Mouse (Mus musculus): Measurements from ENCODE around the gene Fam131b.

GRCm38 (mm10) chr6:42330216-42330615, 5.8 kb upstream of the Fam131b start:
- TF ChIP-seq POLR2A (IDR thresholded peaks at IDR 0.05; ENCODE audit: control insufficient read depth, extremely low read depth, insufficient read depth, low read length, poor library complexity) (no peak), CTCF (IDR thresholded peaks at IDR 0.05; ENCODE audit: borderline replicate concordance, control insufficient read depth, extremely low read depth, insufficient read depth, low read length, poor library complexity) (no peak)
